Mouse (Mus musculus): ENCODE measurements around the gene Gm49450. TPM values are rescaled to one million over a fixed set of nuclear protein-coding genes. Genes with fewer than 3 reads are reported as not detected.
A peak's percentile ranks its signal among the peaks of the same experiment; 100 is the strongest.

Gene Gm49450
- 27.1 and 50.0 TPM in 2 replicates for total RNA-seq (2017)

DNA sequence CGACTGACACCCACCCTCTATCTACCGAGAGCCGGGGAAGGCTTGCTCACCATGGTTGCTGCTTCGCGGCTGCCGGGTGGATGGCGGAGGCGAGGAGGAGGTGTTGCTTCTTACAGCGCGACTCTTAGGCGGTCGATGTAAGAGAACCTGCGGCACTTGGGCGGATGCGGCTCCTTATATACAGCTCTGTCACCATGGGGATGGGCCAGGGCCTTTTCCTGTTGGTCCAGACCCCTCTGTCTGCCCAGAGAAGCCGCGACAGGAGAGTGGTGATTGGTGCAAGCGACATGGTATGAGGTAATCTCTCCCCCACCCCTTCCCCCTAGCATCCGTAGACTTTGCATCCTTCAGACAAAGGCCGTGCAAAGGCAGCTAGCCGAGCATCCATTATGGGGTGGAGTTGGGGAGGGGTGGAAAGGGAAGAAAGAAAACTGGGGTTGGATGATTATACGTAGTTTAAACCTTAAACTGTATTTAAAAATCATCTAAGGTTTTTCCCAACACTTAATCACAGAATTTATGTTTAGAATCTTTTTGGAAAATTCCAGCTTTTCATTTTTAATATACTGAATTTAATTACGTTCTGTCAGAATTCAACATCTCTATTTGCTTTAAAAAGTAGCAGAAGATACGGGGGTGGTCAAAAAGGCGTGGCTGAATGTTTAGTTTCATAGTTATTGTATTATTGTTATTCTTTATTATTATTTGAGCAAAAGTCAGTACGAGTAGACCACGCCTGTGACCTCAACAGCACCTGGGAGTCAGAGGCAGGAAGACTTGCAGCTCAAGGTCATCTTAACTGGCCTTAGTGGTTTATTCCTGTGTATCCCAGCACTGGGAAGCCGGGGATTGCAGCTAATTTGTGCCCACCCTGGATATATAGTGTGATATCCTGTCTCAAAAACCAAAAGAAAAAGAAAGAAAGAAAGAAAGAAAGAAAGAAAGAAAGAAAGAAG lies at the start of gene Gm49450, which contains the start of gene Tuba1a:
Gene Gm49450, minus strand, starts transcription at position 151 of the 956 bp plus-strand sequence.
Gene Tuba1a, minus strand, starts transcription at position 303 of the 956 bp plus-strand sequence.
- ATAC-seq (ENCODE audit: extremely low read depth, insufficient number of reproducible peaks, low FRiP score, poor library complexity, severe bottlenecking): peak; percentile 94

DNA sequence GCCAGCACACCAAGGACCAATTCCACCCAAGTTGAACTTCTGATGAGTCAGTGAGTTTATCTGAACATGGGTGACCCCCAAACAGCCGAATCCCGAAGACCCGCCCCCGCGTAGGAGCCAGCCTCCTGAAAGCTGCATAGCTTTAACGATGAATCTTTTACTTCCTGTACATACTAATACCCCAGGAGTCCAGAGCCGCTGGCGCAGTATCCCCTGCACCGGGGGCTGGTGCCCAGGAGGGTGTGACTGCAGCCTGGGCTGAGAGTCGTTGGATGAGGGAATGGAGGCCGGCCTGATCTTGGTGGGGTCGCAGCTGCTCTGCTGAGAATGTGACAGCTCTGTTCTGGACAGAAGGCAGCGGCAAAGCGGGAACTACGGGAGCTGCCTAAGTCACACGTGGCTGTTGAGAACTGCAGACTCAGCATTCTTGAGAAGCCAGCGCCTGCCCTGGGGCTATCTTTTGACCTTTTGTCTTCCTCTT lies 48.1 kb upstream of the Gm49450 start:
- ATAC-seq (ENCODE audit: extremely low read depth, insufficient number of reproducible peaks, low FRiP score, poor library complexity, severe bottlenecking): no peak

DNA sequence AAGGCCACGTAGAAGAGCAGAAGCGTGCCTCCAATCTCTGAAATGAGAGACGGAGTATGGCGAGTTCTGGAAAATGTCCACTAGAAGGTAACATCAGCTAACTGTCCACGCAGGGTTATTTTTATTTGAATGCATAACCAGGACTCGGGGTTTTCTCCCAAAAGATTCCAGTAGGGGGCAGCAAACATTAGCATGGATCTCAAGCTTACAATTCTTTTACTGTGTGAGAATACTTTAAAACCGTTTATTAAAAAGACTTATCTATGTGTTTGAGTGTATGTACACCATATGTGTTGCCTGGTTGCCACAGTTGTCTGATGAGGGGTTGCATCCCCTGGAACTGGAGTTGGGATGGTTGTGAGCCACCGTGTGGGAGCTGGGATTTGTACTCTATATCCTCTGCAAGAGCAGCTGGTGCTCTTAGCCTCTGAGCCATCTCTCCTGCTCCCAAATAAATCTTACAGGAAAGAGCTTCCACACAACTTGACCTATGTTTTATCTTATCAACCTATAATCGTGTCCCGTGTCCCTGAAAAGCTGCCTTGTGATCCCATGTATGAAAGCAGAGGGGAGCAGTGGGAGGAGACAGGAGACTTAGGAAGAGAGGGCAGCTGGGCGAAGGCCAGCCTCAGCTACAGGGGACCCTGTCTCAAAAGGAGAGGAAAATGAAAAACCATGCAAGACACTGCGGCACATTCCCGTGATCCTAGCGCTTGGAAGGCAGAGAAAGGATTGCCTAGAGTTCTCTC lies 47.4 kb upstream of the Gm49450 start:
- ATAC-seq (ENCODE audit: extremely low read depth, insufficient number of reproducible peaks, low FRiP score, poor library complexity, severe bottlenecking): peak; percentile 52; the same call in 1 of the 2 replicates

DNA sequence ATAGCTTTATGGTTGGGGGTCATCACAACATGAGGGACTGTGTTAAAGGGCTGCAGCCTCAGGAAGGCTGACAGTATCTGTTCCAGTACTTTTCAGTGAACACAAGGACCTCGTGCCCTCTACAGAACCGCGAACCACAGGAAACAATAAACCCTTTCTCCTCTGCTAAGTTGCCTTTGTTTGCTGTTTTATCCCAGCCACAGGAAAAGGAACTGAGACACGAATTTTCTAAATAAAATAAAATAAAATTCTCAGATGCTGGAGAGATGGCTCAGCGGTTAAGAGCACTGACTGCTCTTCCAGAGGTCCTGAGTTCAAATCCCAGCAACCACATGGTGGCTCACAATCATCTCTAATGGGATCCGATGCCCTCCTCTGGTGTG lies 45.4 kb upstream of the Gm49450 start:
- ATAC-seq (ENCODE audit: extremely low read depth, insufficient number of reproducible peaks, low FRiP score, poor library complexity, severe bottlenecking): no peak

DNA sequence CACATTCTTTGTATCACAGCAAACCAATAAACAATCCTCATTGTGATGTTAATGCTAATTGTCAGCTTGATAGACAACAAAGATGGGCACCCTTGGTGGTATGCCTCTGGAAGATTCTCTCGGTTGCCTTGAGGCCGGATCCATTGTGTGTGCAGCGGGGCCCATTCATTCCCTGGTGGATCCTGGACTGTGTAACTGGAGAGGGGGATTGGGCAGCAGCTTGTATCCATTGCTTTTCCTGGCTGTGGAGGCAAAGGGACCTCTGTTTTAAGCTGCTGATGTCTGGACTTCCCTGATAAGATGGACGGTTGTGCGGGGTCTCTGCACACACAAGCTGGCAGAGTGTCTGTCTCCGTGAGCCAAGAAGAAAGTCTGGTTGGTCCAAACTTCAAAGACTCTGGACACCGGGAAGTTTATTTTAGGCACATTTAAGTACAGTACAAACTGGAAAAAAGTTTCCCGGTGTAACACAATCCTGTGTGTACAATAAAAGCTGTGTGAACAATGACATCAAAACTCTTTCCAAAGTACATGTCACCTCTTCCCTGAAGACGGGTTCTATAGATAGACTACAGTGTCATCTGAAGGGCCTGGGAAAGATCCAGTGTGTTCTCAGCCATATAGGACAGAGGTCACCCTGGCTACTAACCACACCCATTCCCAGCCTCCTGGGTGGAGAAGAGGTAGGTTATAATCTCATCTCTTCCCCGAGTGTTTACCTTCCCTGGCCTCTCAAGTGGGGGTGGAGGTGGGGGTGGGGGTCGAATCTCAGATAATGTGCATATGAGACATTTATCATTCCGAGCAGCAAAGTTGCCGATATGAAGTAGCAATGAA lies 44.8 kb upstream of the Gm49450 start:
- no peak for ATAC-seq (ENCODE audit: extremely low read depth, insufficient number of reproducible peaks, low FRiP score, poor library complexity, severe bottlenecking)

DNA sequence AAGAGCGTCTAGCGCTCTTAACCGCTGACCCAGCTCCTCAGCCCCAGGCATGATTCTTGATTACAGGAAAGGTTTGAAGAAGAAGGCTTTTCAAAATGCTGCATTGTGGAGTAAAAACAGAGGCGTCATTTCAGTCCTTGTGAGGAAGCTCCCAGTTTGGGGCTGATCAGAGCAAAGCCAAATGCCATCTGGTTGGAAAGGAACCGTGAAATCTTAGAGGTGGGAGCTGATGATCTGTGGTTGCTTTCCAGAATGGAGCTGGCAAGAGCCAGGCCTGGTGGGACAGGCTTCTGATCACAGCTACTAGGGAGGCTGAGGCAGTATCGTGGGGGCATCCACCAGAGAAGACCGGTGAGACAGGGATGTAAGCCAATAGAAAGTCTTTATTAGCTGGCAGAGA lies 43.5 kb upstream of the Gm49450 start:
- no peak for ATAC-seq (ENCODE audit: extremely low read depth, insufficient number of reproducible peaks, low FRiP score, poor library complexity, severe bottlenecking)

DNA sequence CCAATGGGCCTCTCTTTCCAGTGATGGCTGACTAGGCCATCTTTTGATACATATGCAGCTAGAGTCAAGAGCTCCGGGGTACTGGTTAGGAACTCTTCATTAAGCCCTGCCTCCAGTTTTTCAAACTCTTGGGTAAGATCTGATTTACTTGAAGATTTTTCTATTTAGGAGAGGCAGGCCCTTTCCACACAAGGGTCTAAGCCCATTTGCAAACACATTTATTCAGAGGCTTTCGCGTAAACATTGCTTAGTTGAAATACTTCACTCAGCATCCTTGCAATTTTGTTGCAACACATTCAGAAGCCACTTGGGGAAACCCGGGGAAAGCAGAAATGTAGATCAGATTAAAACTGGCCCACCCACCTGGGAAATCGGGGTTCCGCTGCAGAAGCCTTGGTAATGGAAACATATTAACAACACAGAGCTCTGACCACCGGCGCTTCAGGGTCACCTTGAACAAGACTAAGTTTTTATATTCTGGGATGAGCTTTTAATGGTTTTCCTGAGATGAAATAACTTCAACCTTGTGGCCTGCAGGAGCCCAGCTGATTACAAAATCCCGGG lies 41.7 kb upstream of the Gm49450 start:
- no peak for ATAC-seq (ENCODE audit: extremely low read depth, insufficient number of reproducible peaks, low FRiP score, poor library complexity, severe bottlenecking)

DNA sequence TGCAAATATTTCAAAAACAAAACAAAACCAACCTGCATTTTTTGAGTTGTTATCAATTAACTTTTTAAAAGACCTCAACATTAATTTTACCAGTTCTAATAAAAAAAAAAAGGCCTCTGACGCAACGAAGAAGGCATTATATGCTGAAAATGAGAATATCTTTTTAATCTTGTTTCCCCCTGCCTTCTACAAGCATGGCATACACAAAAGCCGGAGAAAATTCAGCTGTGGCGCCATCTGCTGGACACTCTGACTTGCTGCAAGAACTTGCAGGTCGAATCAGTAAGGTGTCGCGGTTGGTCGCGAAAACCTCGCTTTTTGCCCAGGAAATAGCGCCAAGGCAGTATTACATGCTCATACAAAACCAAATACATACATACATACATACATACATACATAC lies 40.5 kb upstream of the Gm49450 start:
- ATAC-seq (ENCODE audit: extremely low read depth, insufficient number of reproducible peaks, low FRiP score, poor library complexity, severe bottlenecking): peak; percentile 76

DNA sequence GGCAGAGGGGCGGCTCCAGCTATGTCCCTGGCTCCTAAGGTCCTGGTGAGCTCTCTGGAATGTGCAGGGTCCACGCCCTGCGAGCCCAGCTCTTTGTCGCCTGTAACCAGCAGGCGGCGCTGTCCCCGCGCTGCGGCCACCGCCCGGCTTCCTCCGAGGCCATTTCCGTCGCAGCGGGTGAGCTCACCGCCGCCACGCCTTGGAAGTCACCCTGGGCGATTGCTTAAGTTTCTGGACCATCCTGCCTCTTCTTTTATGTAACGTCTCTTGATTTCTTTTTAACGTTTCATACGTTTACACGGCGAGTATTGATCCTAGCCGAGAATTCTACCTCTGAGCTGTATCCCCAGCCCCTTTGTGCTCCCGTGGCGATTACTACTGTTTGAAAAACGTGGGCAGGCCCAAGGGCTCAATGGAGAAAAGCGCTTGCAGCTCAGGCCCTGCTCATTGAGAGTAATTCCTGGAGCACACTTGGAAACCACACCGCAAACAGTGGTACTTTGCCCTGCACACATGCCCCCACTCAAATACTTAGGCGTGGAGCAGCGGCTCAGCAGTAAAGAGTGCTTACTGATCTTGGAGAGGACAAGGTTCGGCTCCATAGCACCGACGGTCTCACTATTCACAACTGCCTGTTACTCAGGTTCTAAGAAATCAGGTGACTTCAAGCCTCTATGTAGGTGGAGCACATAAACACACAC lies 39.9 kb upstream of the Gm49450 start:
- ATAC-seq (ENCODE audit: extremely low read depth, insufficient number of reproducible peaks, low FRiP score, poor library complexity, severe bottlenecking): peak; percentile 81

DNA sequence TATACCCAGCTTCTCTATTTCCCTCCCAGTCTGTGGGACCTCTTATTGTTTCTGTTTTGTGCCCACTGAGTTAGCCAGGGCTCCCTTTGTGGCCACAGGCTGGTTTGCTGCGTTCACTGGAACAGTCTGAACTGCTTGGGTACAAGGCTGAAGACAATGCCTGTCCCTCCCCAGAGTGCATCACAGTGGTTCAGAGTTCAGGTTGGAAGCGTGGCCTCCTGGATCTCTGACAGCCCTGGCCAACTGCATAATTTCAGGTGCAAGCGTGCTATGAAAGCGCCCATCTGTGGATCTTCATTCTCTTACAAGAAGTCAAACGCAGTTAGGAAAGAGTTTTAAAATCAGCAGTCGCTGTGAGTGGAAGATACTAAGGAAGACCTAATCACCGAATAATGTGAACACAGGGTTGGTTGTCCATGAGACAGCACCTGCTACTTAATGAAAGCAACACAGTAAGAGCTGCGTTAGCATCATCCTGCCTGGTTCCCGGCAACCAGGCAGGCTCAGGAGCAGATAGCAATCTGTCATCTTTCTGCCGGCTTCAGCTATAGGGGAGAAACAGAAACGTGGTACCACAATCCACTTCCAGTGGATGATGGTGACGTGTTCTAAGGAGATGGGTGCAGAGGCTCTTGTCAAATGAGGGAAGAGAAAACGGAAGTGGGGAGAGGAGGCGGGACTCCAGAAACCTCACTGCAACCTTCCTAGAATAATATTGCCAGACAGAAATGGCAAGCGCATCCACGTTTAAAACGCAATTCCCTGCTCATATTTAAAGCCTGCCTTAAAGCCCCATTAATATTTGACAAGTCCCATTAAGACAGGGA lies 38.9 kb upstream of the Gm49450 start:
- ATAC-seq (ENCODE audit: extremely low read depth, insufficient number of reproducible peaks, low FRiP score, poor library complexity, severe bottlenecking): peak; percentile 31; the same call in 1 of the 2 replicates

DNA sequence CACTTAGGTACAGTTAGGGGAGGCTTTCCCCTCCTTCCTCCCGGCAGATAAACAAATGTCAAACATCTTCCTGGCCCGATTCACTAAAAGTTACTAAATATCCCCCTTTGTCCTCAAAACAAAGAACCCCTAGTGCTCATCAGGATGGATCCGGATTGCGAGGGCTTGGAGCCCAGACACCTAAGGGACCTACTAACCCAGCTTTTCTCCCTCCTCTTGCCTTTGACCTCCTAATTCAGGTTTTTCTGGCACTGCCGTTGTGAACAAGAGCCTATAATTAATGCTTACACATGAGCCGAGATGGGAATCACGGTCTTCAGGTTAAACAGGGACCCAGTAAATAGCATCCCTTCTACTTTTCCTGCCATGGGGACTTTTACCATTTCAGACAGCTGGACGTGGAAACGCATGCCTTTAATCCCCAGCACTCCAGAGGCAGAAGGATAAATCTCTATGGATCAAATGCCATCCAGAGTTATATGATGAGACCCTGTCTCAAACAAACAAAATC lies 38.2 kb upstream of the Gm49450 start:
- ATAC-seq (ENCODE audit: extremely low read depth, insufficient number of reproducible peaks, low FRiP score, poor library complexity, severe bottlenecking): no peak

DNA sequence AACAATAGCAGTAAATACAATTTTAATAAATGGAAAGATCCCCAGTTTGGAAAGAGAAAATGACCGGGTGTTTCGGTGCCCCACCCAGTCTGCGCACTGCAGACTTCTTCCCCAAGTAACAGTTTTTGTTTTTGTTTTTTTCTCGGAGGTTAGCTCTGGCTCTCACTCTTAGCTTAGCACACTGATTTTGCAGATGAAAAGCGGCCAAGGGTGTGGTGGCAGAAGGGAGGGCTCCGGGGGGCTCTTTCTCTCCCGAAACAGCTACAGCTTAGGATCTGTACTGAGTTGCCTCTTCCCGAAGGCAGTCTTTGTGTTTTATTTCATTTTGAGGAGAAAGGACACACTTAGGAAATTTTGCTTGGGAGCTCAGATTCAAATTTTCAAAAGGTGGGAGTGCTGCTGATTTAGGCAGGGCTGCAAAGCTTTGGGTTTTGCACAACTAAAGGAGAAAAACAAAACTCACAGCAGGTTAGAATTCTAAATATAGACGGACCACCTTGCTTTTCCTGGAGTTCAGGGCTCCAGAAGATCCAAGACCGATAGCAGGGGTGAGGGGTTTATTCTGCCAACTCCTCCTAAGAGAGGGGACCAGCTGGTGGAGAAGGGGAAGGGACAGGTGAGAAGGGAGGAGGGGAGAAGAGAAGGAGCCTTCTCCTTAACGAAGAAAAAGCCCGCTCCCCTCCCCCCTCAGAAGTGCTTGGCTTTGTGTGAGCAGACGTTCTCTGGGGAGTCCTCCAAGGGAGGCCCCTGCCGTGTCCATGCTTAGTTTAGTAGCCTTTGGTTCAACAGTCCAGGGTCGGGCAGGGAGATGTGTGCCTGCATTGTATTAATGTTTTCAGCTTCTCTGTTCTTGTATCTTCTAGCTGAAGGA lies 37.6 kb upstream of the Gm49450 start:
- ATAC-seq (ENCODE audit: extremely low read depth, insufficient number of reproducible peaks, low FRiP score, poor library complexity, severe bottlenecking): no peak

DNA sequence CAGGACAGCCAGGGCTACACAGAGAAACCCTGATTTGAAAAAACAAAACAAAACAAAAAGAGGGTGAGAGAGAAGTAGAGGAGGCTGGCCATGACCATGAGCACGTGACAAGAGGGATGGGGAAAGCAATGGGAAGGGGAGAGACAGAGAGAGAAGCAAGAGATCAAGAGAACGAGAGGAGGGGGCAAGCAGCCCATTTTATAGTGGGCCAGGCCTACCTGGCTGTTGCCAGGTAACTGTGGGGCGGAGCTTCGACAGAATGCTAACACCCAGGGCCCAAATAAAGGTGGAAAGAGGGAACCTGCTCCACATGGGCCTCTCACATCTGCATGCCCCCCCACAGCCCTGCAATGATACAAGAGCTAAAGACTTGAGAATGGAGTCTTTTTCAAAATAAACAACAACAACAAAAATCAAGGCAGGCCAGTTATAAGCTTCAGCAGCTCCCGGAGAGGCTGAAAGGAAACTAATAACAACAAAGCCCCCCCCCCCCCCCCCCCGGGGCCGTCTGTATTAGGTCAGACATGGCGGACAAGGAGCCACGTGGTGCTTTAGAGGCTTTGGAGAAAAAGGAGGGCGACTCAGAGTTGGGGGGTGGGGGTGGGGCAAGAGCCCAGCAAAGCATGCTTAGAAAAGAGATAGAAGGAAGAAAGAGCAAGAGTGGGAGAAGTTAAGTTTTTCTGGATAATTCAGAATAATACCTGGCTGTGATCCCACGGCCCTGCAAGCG lies 36.5 kb upstream of the Gm49450 start:
- no peak for ATAC-seq (ENCODE audit: extremely low read depth, insufficient number of reproducible peaks, low FRiP score, poor library complexity, severe bottlenecking)

DNA sequence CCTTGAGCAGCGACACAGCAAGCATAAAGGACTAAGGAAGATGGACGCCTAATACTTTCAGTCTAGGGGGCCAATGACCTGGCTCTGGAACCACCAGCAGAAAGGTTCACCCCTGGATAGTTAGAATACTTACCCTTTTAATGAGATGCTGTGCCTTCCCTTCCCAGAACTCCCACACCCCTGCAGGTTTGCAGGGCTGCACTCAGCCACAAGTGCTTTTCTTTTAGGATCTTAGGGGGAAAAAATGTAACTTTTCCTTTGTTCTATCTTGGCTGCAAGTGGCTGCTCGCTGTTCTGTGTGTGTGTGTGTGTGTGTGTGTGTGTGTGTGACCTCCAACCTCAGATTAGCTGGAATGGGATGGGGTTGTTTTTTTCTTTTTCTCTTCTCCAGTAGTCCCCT lies 35.4 kb upstream of the Gm49450 start:
- no peak for ATAC-seq (ENCODE audit: extremely low read depth, insufficient number of reproducible peaks, low FRiP score, poor library complexity, severe bottlenecking)

DNA sequence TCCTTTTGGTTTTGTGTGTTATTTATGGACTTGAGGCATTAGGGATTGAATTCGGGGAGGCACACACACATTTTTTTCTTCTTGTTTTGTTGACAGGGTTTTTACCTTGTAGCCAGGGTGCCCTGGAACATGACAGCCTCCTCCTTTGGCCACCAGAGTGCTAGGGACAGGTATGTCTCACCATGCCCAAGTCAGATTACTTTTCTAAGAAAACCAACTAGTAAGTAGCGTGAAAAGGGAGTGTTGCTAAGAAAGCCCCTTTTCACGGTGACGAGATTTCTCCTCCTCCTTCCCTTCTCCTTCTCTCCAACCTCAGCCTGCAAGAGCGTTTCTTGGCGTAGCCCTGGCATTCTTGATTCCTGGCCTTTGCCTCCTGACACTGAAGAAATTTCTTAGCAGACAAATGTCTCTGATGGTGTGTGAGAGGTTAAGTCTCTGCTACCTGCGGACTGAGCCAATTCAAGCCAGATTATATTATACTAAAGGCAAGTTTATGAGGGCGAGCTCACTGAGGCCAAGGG lies 34.4 kb upstream of the Gm49450 start:
- ATAC-seq (ENCODE audit: extremely low read depth, insufficient number of reproducible peaks, low FRiP score, poor library complexity, severe bottlenecking): no peak
